Mouse (Mus musculus): Measurements from ENCODE around the gene Btg2. TPM values are rescaled to one million over a fixed set of nuclear protein-coding genes. Genes with fewer than 3 reads are reported as not detected.
A peak's percentile ranks its signal among the peaks of the same experiment; 100 is the strongest.

The Btg2 gene
- polyA plus RNA-seq, 1 experiment from 2014 or later, result 57.4 TPM

DNA sequence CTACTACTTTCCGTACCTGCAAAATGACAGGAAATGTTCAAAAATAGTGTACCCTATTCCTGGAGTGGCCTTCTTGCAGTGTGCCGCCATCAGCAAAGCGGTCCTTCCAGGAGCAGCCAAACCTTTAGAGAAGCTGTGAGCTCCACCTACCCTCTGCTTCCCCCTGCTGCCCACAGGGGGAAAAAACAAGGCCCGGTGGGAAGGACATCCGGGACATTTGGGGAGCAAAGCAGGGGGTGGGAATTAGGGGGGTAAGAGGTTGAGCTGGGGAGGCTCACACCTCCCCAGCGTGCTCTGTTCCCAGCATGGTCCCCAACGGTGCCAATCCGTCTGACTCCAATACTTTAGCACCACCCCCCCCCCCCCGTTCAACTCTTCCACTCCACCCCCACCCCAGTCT, 32.9 kb downstream of the Btg2 start:
- H3K4me2 ChIP-seq, result peak overlapping the region; percentile 51
- peak; percentile 77 for ATAC-seq (ENCODE audit: low FRiP score)
- H3K27me3 ChIP-seq, result 0 out of 2 replicates have a peak, but pooled peaks cover 5% of the 10 kb centered on the region
- no peak overlapping the region for H3K27ac ChIP-seq
- no peaks in the 10 kb centered on the region for H3K36me3 ChIP-seq
- peak overlapping the region; percentile 22 for H3K4me3 ChIP-seq
- H3K9ac ChIP-seq, result 0 out of 2 replicates have a peak overlapping the region, but pooled peaks have one; percentile 46
- 4% methylated on average over 6 of the region's 9 CpGs for WGBS
- H3K9me3 ChIP-seq, result no peaks in the 10 kb centered on the region
- H3K4me1 ChIP-seq (replicated peaks), result peaks cover 30% of the 10 kb centered on the region

DNA sequence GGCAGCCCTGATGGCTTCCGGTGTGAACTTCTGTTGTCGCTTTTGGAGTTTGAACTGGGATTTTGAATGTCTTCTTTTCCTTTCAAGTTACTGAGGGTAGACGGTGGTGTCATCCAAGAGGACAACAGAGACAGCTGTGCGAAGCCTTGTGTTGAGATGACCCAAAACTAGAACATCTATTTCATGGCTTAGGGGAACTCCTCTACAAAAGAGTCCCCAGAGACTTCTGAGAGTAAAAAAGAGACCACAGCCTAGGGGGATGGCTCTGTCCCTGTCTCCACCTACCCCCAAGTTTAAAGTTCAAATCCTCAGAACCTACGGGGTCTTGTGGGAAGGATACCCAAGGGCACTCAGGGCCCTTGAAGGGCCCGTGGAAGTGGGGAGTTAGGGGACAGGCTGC, 34.1 kb downstream of the Btg2 start:
- Histone ChIP-seq H3K4me2 (no peak overlapping the region), H3K4me3 (no peak overlapping the region), H3K36me3 (no peaks in the 10 kb centered on the region), H3K27me3 (0 out of 2 replicates have a peak, but pooled peaks cover 5% of the 10 kb centered on the region), H3K4me1 (replicated peaks) (peaks cover 30% of the 10 kb centered on the region), H3K9me3 (no peaks in the 10 kb centered on the region), H3K27ac (no peak overlapping the region), H3K9ac (no peak overlapping the region)
- WGBS, result 95% methylated on average over 6 of the region's 6 CpGs
- ATAC-seq (ENCODE audit: low FRiP score), result no peak

DNA sequence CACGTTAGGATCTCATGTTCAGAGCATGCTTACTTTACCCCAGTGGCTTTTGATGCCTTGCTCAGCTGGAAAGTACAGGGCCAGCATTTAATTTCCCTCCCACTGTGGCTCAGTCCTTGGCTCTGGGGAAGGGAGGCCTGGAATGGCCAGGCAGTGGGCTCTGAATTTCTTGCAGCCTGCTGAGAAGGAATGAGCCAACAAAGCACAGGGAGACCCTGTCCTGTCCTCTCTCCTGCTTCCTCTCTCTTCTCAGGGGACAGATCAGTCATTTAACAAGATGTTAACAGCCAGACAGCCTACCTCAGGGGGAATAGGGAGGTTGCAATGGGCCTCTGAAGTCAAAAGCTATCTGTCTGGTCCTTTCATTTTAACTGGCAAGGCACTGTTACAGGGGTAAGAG, 36.6 kb downstream of the Btg2 start:
- Histone ChIP-seq H3K4me3 (no peak overlapping the region), H3K9ac (no peak overlapping the region), H3K27me3 (0 out of 2 replicates have a peak, but pooled peaks cover 3% of the 10 kb centered on the region), H3K36me3 (no peaks in the 10 kb centered on the region), H3K9me3 (no peaks in the 10 kb centered on the region), H3K27ac (no peak overlapping the region), H3K4me1 (replicated peaks) (peaks cover 30% of the 10 kb centered on the region), H3K4me2 (no peak overlapping the region)
- ATAC-seq (ENCODE audit: low FRiP score), result no peak
- WGBS, result 7% methylated on average over 1 of the region's 1 CpGs

DNA sequence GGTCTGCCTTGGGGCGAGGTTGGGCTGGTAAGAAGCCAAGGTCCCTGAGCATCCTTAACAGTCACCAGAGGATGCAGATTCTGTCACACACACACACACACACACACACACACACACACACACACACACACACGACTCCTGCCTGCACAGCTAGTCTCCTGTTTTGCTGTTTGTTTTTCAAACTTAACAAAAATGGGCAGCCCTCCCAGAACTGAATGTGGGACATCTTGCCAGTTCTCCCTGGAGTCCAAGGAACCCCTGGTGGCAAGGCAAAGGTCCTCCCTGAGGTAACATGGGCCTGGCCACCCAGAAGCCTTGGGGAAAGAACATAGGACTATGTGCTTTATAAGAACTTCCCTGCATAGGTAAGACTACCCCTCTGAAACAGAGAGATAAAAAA, 37.0 kb downstream of the Btg2 start:
- H3K9ac ChIP-seq, result no peak overlapping the region
- WGBS, result 65% methylated on average over 2 of the region's 2 CpGs
- peaks cover 30% of the 10 kb centered on the region for H3K4me1 ChIP-seq (replicated peaks)
- ATAC-seq (ENCODE audit: low FRiP score), result no peak
- no peaks in the 10 kb centered on the region for H3K36me3 ChIP-seq
- no peaks in the 10 kb centered on the region for H3K9me3 ChIP-seq
- H3K4me2 ChIP-seq, result no peak overlapping the region
- H3K27me3 ChIP-seq, result no peaks in the 10 kb centered on the region
- no peak overlapping the region for H3K4me3 ChIP-seq
- no peak overlapping the region for H3K27ac ChIP-seq

DNA sequence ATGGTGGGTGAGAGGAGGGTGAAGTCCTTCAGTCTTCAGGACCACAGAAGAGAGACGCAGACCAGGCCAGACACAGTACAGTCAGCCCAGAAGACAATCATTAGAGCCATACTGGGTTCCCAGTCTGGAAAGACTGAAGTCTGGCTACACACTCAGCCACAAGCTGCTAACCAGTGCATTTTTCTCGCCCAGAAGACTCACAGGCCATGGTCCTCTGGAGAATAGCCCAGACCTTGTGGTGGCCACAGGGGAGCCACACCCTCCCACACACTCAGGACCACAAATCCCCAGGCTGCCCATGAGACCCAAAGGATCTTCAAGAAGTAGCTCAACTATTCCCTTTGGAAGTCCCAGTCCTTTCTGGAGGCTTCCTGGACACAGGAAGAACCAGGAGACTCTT, 39.6 kb downstream of the Btg2 start:
- Histone ChIP-seq H3K27ac (no peak overlapping the region), H3K9ac (no peak overlapping the region), H3K9me3 (no peaks in the 10 kb centered on the region), H3K4me2 (no peak overlapping the region), H3K4me3 (no peak overlapping the region), H3K4me1 (replicated peaks) (peaks cover 20% of the 10 kb centered on the region), H3K36me3 (no peaks in the 10 kb centered on the region), H3K27me3 (no peaks in the 10 kb centered on the region)
- WGBS, result 92% methylated on average over 2 of the region's 2 CpGs
- ATAC-seq (ENCODE audit: low FRiP score), result no peak

DNA sequence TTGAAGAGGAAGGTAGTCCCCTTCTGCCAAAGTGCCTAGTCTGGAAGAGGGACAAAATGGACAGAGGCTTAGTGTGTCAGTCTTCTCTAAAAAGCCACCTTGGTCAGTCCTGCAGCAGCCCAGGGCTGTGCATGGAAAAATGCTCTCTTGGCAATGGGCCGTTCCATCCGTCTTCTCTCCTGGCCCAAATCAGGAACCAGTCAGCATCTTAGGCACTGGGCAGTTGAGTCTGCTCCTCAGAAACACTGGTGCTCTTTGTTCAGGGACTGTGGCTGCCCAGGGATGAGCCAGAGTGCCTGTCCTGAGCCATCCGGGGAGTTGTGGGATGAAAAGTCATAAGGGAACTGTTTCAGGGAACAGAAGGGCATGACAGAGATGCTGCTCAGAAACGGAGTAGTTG, 40.6 kb downstream of the Btg2 start:
- H3K4me2 ChIP-seq, result no peak overlapping the region
- no peaks in the 10 kb centered on the region for H3K36me3 ChIP-seq
- H3K27ac ChIP-seq, result no peak overlapping the region
- ATAC-seq (ENCODE audit: low FRiP score), result no peak
- peaks cover 15% of the 10 kb centered on the region for H3K4me1 ChIP-seq (replicated peaks)
- no peak overlapping the region for H3K4me3 ChIP-seq
- no peak overlapping the region for H3K9ac ChIP-seq
- no peaks in the 10 kb centered on the region for H3K27me3 ChIP-seq
- WGBS, result 85% methylated on average over 4 of the region's 4 CpGs
- H3K9me3 ChIP-seq, result no peaks in the 10 kb centered on the region

DNA sequence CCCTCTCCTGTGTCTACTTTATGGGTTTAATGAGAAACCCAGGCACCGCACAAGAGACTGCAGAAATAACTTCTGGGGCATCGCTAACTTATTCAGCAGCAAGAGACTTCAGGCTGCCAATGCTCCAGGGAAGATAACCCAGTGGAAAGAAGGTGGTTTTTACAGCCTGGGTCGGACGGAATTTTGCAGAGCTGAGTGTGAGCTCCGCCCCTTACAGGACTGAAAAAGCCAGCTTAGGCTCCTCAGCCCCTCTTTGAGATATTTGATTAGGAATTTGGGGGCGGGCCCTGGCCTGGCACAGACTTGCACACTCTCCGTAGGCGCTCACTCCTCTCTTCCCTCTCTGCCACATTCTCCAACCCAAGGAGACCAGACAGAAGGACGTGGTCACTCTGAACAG, 41.7 kb downstream of the Btg2 start, which contains the start of gene Fmod:
Fmod (plus strand) TSS at position 83 of the 400 bp plus-strand sequence.
- no peaks in the 10 kb centered on the region for H3K9me3 ChIP-seq
- no peak within 1 kb of the TSS for H3K9ac ChIP-seq
- no peak for ATAC-seq (ENCODE audit: low FRiP score)
- H3K4me3 ChIP-seq, result no peak within 1 kb of the TSS
- WGBS, result 59% methylated on average over 9 of the region's 9 CpGs
- H3K4me1 ChIP-seq (replicated peaks), result peaks cover 3% of the 10 kb centered on the region
- H3K27ac ChIP-seq, result no peak within 1 kb of the TSS
- no peaks in the 10 kb centered on the region for H3K36me3 ChIP-seq
- H3K4me2 ChIP-seq, result no peak within 1 kb of the TSS
- no peaks in the 10 kb centered on the region for H3K27me3 ChIP-seq

DNA sequence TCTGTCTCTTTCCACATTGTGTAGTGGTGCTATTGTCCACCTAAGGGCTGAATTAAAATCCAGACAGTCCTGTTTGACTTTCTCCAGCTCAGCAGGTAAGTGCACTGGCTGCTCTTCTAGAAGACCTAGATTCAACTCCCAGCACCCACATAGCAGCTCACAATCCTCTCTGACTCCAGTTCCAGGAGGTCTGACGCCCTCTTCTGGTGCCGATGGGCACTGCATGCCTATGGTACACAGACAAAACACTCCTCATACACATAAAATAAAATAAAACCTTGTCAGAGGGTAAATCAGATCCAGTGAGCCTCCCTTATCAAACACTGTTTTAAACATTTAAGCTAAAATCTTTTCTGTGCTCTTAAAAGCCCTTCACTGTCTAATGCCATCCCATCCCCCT, 42.4 kb downstream of the Btg2 start:
- Histone ChIP-seq H3K27me3 (no peaks in the 10 kb centered on the region), H3K9ac (no peak overlapping the region), H3K4me1 (replicated peaks) (no peaks in the 10 kb centered on the region), H3K4me3 (no peak overlapping the region), H3K4me2 (no peak overlapping the region), H3K27ac (no peak overlapping the region), H3K36me3 (no peaks in the 10 kb centered on the region), H3K9me3 (no peaks in the 10 kb centered on the region)
- no peak for ATAC-seq (ENCODE audit: low FRiP score)
- 61% methylated on average over 2 of the region's 2 CpGs for WGBS

DNA sequence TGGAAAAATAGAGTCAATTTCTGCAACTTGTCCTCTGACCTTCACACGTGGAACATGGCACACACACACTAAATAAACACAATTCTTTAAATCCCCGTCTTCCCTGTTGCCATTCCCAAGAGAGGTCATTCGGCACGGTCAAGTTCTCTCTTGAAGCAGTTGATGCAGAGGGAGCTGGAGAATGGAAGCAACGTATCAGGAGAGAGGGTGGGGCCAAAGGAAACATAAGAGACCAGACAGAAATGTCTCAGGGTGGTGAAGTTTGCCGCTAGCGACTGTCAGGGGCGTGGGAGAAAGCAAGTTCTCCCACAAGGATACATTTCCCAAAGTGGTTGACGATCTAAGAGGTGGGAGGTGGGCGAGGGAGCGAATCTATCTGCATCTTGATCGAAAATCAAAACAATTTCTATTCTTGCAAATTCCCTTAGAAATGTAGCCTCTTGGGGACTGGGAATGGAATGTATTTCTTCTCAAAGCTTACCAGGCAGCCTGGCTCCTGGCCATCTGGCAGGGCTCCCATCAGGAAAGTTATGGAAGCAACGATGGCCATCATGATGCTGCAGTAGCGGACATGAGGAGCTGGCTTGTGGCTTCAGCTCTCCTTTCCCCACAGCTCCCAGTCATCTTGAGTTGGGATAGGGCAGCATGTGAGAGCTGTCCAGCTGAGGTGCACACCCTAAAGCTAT, 50.6 kb downstream of the Btg2 start:
- Histone ChIP-seq H3K36me3 (no peaks in the 10 kb centered on the region), H3K4me2 (no peak overlapping the region), H3K27me3 (no peaks in the 10 kb centered on the region), H3K4me1 (replicated peaks) (no peaks in the 10 kb centered on the region), H3K27ac (no peak overlapping the region), H3K4me3 (no peak overlapping the region), H3K9ac (no peak overlapping the region), H3K9me3 (no peaks in the 10 kb centered on the region)
- ATAC-seq (ENCODE audit: low FRiP score), result no peak
- WGBS, result 86% methylated on average over 14 of the region's 14 CpGs

DNA sequence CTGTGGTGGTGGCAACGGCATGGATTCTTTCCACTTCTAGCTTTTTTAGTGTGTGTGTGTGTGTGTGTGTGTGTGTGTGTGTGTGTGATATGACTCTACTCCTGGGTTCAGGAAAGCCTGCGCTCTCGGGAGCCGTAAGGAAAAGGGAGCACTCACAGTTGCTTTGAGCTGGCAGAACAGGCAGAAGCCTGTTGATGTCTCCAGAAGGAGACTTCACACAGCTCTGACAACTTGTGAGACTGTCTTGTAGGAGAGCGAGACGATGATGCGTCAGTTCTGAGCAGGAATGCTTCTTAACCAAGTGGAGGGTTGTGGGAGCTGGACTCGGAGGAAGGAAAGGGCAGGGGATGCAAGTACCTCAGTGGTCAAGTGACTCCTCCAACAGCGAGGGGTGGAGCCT, 52.2 kb downstream of the Btg2 start:
- no peaks in the 10 kb centered on the region for H3K9me3 ChIP-seq
- ATAC-seq (ENCODE audit: low FRiP score), result no peak
- H3K4me1 ChIP-seq (replicated peaks), result no peaks in the 10 kb centered on the region
- 83% methylated on average over 9 of the region's 9 CpGs for WGBS
- H3K27ac ChIP-seq, result no peak overlapping the region
- H3K4me2 ChIP-seq, result no peak overlapping the region
- no peak overlapping the region for H3K4me3 ChIP-seq
- no peak overlapping the region for H3K9ac ChIP-seq
- H3K36me3 ChIP-seq, result no peaks in the 10 kb centered on the region
- no peaks in the 10 kb centered on the region for H3K27me3 ChIP-seq

DNA sequence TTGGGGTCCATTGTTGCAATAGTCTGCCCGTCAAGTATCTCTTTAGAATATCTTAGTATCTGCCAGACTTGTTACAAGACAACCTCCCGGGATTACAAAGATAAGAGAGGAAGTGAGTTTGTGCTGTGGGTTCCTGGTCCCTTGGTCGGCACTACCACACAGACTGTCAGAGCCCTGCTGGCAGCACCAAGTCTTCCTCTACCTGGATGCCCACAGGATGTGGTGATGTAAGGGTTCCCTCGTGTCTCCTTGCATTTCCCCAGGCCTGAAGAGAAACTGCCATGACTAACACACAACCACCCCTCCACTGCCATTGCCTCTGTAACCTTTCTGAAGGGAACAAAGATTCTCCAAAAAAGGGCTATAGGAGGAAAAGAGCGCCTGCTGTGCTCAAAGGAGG, 52.9 kb downstream of the Btg2 start:
- ATAC-seq (ENCODE audit: low FRiP score), result no peak
- 74% methylated on average over 5 of the region's 5 CpGs for WGBS
- H3K4me1 ChIP-seq (replicated peaks), result no peaks in the 10 kb centered on the region

More for the DNA sequence above, 52.9 kb downstream of the Btg2 start:
- H3K36me3 ChIP-seq, result no peaks in the 10 kb centered on the region
- H3K9ac ChIP-seq, result no peak overlapping the region
- H3K4me3 ChIP-seq, result no peak overlapping the region
- H3K9me3 ChIP-seq, result no peaks in the 10 kb centered on the region
- no peak overlapping the region for H3K27ac ChIP-seq
- no peak overlapping the region for H3K4me2 ChIP-seq
- H3K27me3 ChIP-seq, result no peaks in the 10 kb centered on the region

All from hindbrain, embryonic 13.5 days (tissue).